Mouse (Mus musculus) telencephalon, adult 2 months (tissue): ENCODE results near the gene Bag1.

Experiments used
- DNase-seq: peaks from one replicate; pipeline ENCODE4 v3.0.0-alpha.2; 2011; ENCODE audit warnings: low read depth, low spot score

Gene Bag1

GRCm38 (mm10) chr4:40889252-40889651 is 58.8 kb downstream of the Bag1 start:
- DNase-seq: no peak

- no peak for DNase-seq
Measured at GRCm38 (mm10) chr4:40888839-40889238, 59.3 kb downstream of the Bag1 start.
